Mouse (Mus musculus) lung, embryonic 15.5 days (tissue): Measurements from ENCODE around the gene Kdm4b. TPM values are rescaled to one million over a fixed set of nuclear protein-coding genes. Genes with fewer than 3 reads are reported as not detected.

Source experiments
- ATAC-seq: fragments of 200-750 bp; cut with Nextera tagmentation; 2 replicates; pipeline ENCODE4 v1.8.0; 2017; ENCODE audit warnings: moderate number of reproducible peaks, borderline replicate concordance; ENCODE audit not compliant: low FRiP score, low TSS enrichment; ENCODE audit errors: extremely low read depth
- H3K27ac ChIP-seq: fragments of 300-500 bp; sonication (generic); 2 replicates; pipeline ENCODE4 v1.5.1; 2015; ENCODE audit warnings: moderate library complexity, mild to moderate bottlenecking, inconsistent platforms
- H3K27me3 ChIP-seq: fragments of 300-500 bp; sonication (generic); 2 replicates; pipeline ENCODE4 v1.6.1; 2015; ENCODE audit warnings: inconsistent platforms
- H3K36me3 ChIP-seq: fragments of 300-500 bp; sonication (generic); 2 replicates; pipeline ENCODE4 v1.6.1; 2015; ENCODE audit warnings: inconsistent platforms
- H3K4me1 ChIP-seq: fragments of 300-500 bp; sonication (generic); 2 replicates; pipeline ENCODE4 v1.6.1; 2015; ENCODE audit warnings: inconsistent platforms
- H3K4me2 ChIP-seq: fragments of 300-500 bp; sonication (generic); 2 replicates; pipeline ENCODE4 v1.6.1; 2015; ENCODE audit warnings: inconsistent platforms, mild to moderate bottlenecking, moderate library complexity
- H3K4me3 ChIP-seq: fragments of 300-500 bp; sonication (generic); 2 replicates; pipeline ENCODE4 v1.5.1; 2015; ENCODE audit warnings: mild to moderate bottlenecking, inconsistent platforms
- H3K9ac ChIP-seq: fragments of 300-500 bp; sonication (generic); 2 replicates; pipeline ENCODE4 v1.6.1; 2015; ENCODE audit warnings: inconsistent platforms
- H3K9me3 ChIP-seq: fragments of 300-500 bp; sonication (generic); 2 replicates; pipeline ENCODE4 v1.6.1; 2016; ENCODE audit warnings: inconsistent platforms
- WGBS: fragments of 180-500 bp; shearing (Covaris S2); methylation state at CpG from one replicate; pipeline ENCODE4 v1.1.7; 2015; 5-methylcytosine and 5-hydroxymethylcytosine counted together
- polyA plus RNA-seq: library from polyadenylated mRNA; unstranded; fragments of >200 nt; fragmentation: Nextera tagmentation; extraction: Ambion mirVana; gene quantifications from 2 replicates; pipeline ENCODE4 v1.2.1, GENCODE M21; 2015

Kdm4b gene
- 33.4 and 33.7 TPM in 2 replicates for polyA plus RNA-seq

GRCm38 (mm10) chr17:56325450-56326152 lies at the start of gene Kdm4b:
TSS of gene Kdm4b (plus strand) at chr17:56326062.
- Histone ChIP-seq H3K27me3 (no peaks in the 10 kb centered on the region), H3K4me1 (peaks cover 34% of the 10 kb centered on the region), H3K9ac (peak within 1 kb of the TSS; percentile 93), H3K36me3 (peaks cover 24% of the 10 kb centered on the region), H3K27ac (peak within 1 kb of the TSS; percentile 96), H3K4me2 (peak within 1 kb of the TSS; percentile 93), H3K9me3 (no peaks in the 10 kb centered on the region), H3K4me3 (peak within 1 kb of the TSS; percentile 97)
- under 1% methylated on average over 56 of the region's 57 CpGs for WGBS
- ATAC-seq = peak; percentile 98

- peak; percentile 93 for ATAC-seq
- Histone ChIP-seq H3K4me2 (peak within 1 kb of the TSS; percentile 75), H3K36me3 (peaks cover 36% of the 10 kb centered on the region), H3K27me3 (no peaks in the 10 kb centered on the region), H3K4me1 (peaks cover 36% of the 10 kb centered on the region), H3K27ac (peak within 1 kb of the TSS; percentile 94), H3K9ac (peak within 1 kb of the TSS; percentile 61), H3K4me3 (peak within 1 kb of the TSS; percentile 57), H3K9me3 (no peaks in the 10 kb centered on the region)
- 2% methylated on average over 19 of the region's 21 CpGs for whole genome bisulfite sequencing
Measured at GRCm38 (mm10) chr17:56276643-56277566, 49.0 kb upstream of the Kdm4b start, which contains the start of gene Ticam1. TSS of gene Ticam1 (minus strand) at chr17:56276786.

GRCm38 (mm10) chr17:56277567-56277893 lies 48.3 kb upstream of the Kdm4b start:
- peaks cover 35% of the 10 kb centered on the region for H3K36me3 ChIP-seq
- WGBS = 27% methylated on average over 2 of the region's 2 CpGs
- H3K9me3 ChIP-seq = no peaks in the 10 kb centered on the region
- no peak overlapping the region for H3K4me3 ChIP-seq
- peak overlapping the region; percentile 75 for H3K4me2 ChIP-seq
- no peak for ATAC-seq
- peaks cover 34% of the 10 kb centered on the region for H3K4me1 ChIP-seq
- no peaks in the 10 kb centered on the region for H3K27me3 ChIP-seq
- peak overlapping the region; percentile 94 for H3K27ac ChIP-seq
- H3K9ac ChIP-seq = no peak overlapping the region

GRCm38 (mm10) chr17:56278340-56278739 lies 47.5 kb upstream of the Kdm4b start:
- Histone ChIP-seq H3K4me3 (no peak overlapping the region), H3K27ac (no peak overlapping the region)
- WGBS = 86% methylated on average over 5 of the region's 5 CpGs

GRCm38 (mm10) chr17:56279481-56280155 lies 46.2 kb upstream of the Kdm4b start:
- Histone ChIP-seq H3K36me3 (peaks cover 47% of the 10 kb centered on the region), H3K4me2 (no peak overlapping the region), H3K4me3 (no peak overlapping the region), H3K4me1 (peaks cover 18% of the 10 kb centered on the region), H3K27ac (no peak overlapping the region), H3K27me3 (no peaks in the 10 kb centered on the region), H3K9me3 (no peaks in the 10 kb centered on the region), H3K9ac (no peak overlapping the region)
- no peak for ATAC-seq
- 90% methylated on average over 12 of the region's 12 CpGs for WGBS

More at GRCm38 (mm10) chr17:56278340-56278739, 47.5 kb upstream of the Kdm4b start:
- no peak for ATAC-seq
- Histone ChIP-seq H3K4me1 (peaks cover 26% of the 10 kb centered on the region), H3K4me2 (no peak overlapping the region), H3K9me3 (no peaks in the 10 kb centered on the region), H3K27me3 (no peaks in the 10 kb centered on the region), H3K9ac (no peak overlapping the region), H3K36me3 (peaks cover 42% of the 10 kb centered on the region)

GRCm38 (mm10) chr17:56281193-56281592 lies 44.7 kb upstream of the Kdm4b start:
- no peak overlapping the region for H3K4me2 ChIP-seq
- WGBS = 89% methylated on average over 12 of the region's 12 CpGs
- no peaks in the 10 kb centered on the region for H3K9me3 ChIP-seq
- no peak overlapping the region for H3K9ac ChIP-seq
- no peak for ATAC-seq
- peaks cover 12% of the 10 kb centered on the region for H3K4me1 ChIP-seq
- H3K27me3 ChIP-seq = no peaks in the 10 kb centered on the region
- H3K36me3 ChIP-seq = peaks cover 63% of the 10 kb centered on the region
- no peak overlapping the region for H3K27ac ChIP-seq
- no peak overlapping the region for H3K4me3 ChIP-seq

- H3K27me3 ChIP-seq = no peaks in the 10 kb centered on the region
- no peaks in the 10 kb centered on the region for H3K9me3 ChIP-seq
- peaks cover 67% of the 10 kb centered on the region for H3K36me3 ChIP-seq
- WGBS = 85% methylated on average over 4 of the region's 4 CpGs
- no peak overlapping the region for H3K27ac ChIP-seq
- no peak overlapping the region for H3K4me2 ChIP-seq
- H3K4me1 ChIP-seq = peaks cover 14% of the 10 kb centered on the region
- no peak overlapping the region for H3K9ac ChIP-seq
- H3K4me3 ChIP-seq = no peak overlapping the region
- no peak for ATAC-seq
Measured at GRCm38 (mm10) chr17:56282802-56283201, 43.1 kb upstream of the Kdm4b start.

GRCm38 (mm10) chr17:56283316-56283715 lies 42.5 kb upstream of the Kdm4b start:
- H3K27me3 ChIP-seq = no peaks in the 10 kb centered on the region
- no peaks in the 10 kb centered on the region for H3K9me3 ChIP-seq
- 89% methylated on average over 8 of the region's 8 CpGs for WGBS
- H3K4me2 ChIP-seq = no peak overlapping the region
- no peak for ATAC-seq
- H3K9ac ChIP-seq = no peak overlapping the region
- H3K36me3 ChIP-seq = peaks cover 66% of the 10 kb centered on the region
- H3K27ac ChIP-seq = no peak overlapping the region
- peaks cover 17% of the 10 kb centered on the region for H3K4me1 ChIP-seq
- H3K4me3 ChIP-seq = no peak overlapping the region

- Histone ChIP-seq H3K27me3 (no peaks in the 10 kb centered on the region), H3K9me3 (no peaks in the 10 kb centered on the region), H3K9ac (no peak overlapping the region), H3K27ac (no peak overlapping the region), H3K4me3 (no peak overlapping the region), H3K4me1 (peaks cover 38% of the 10 kb centered on the region), H3K4me2 (no peak overlapping the region), H3K36me3 (peaks cover 47% of the 10 kb centered on the region)
- WGBS = 92% methylated on average over 11 of the region's 11 CpGs
- ATAC-seq = no peak
Measured at GRCm38 (mm10) chr17:56285995-56286394, 39.9 kb upstream of the Kdm4b start.

- no peak for ATAC-seq
- Histone ChIP-seq H3K9ac (no peak overlapping the region), H3K9me3 (no peaks in the 10 kb centered on the region), H3K4me3 (peak overlapping the region; percentile 12; the same call in 1 of the 2 replicates), H3K27me3 (no peaks in the 10 kb centered on the region), H3K27ac (peak overlapping the region; percentile 97), H3K4me1 (peaks cover 44% of the 10 kb centered on the region), H3K4me2 (peak overlapping the region; percentile 44), H3K36me3 (peaks cover 34% of the 10 kb centered on the region)
- WGBS = 30% methylated on average over 3 of the region's 3 CpGs
Measured at GRCm38 (mm10) chr17:56287830-56288229, 38.0 kb upstream of the Kdm4b start.

- Histone ChIP-seq H3K4me1 (peaks cover 44% of the 10 kb centered on the region), H3K36me3 (peaks cover 27% of the 10 kb centered on the region), H3K9me3 (no peaks in the 10 kb centered on the region), H3K27me3 (no peaks in the 10 kb centered on the region), H3K9ac (peak overlapping the region; percentile 55; the same call in 1 of the 2 replicates), H3K4me2 (peak overlapping the region; percentile 79), H3K27ac (peak overlapping the region; percentile 97), H3K4me3 (peak overlapping the region; percentile 60)
- 22% methylated on average over 3 of the region's 3 CpGs for WGBS
- ATAC-seq = no peak
Measured at GRCm38 (mm10) chr17:56288866-56289265, 37.0 kb upstream of the Kdm4b start.
